Mouse (Mus musculus): ENCODE results near the gene Pde4d.

Pde4d gene

GRCm38 (mm10) chr13:109231848-109232460 lies 782.2 kb downstream of the Pde4d start:
- in situ Hi-C loops (cut with MboI, MseI) = loop anchor here (5.0 to 25.0 kb wide), 2 partner anchors 320 to 505 kb away; no protein-coding TSS in a partner anchor

- in situ Hi-C loops (cut with MboI, MseI) = loop anchor here (5.0 to 25.0 kb wide), 2 partner anchors 320 to 505 kb away; no protein-coding TSS in a partner anchor
These were observed 782.8 kb downstream of the Pde4d start for GRCm38 (mm10) chr13:109232531-109232930.

- in situ Hi-C loops (cut with MboI, MseI) = loop anchor here (5.0 to 25.0 kb wide), 2 partner anchors 318 to 503 kb away; no protein-coding TSS in a partner anchor
These were observed 784.3 kb downstream of the Pde4d start for GRCm38 (mm10) chr13:109233911-109234613.

GRCm38 (mm10) chr13:109236047-109236446 lies 786.3 kb downstream of the Pde4d start:
- in situ Hi-C loops (cut with MboI, MseI) = loop anchor here (25.0 kb wide), 1 partner anchor 501 kb away; no protein-coding TSS in a partner anchor

GRCm38 (mm10) chr13:109238670-109239069 lies 788.9 kb downstream of the Pde4d start:
- in situ Hi-C loops (cut with MboI, MseI) = loop anchor here (25.0 kb wide), 1 partner anchor 499 kb away; no protein-coding TSS in a partner anchor

GRCm38 (mm10) chr13:109239296-109239695 lies 789.5 kb downstream of the Pde4d start:
- in situ Hi-C loops (cut with MboI, MseI) = loop anchor here (25.0 kb wide), 1 partner anchor 498 kb away; no protein-coding TSS in a partner anchor

- in situ Hi-C loops (cut with MboI, MseI) = loop anchor here (25.0 kb wide), 1 partner anchor 495 kb away; no protein-coding TSS in a partner anchor
These were observed 792.8 kb downstream of the Pde4d start for GRCm38 (mm10) chr13:109242456-109243050.

- in situ Hi-C loops (cut with MboI, MseI) = loop anchor here (25.0 kb wide), 1 partner anchor 494 kb away; no protein-coding TSS in a partner anchor
These were observed 793.4 kb downstream of the Pde4d start for GRCm38 (mm10) chr13:109243160-109243559.

- in situ Hi-C loops (cut with MboI, MseI) = loop anchor here (25.0 kb wide), 1 partner anchor 490 kb away; no protein-coding TSS in a partner anchor
These were observed 797.3 kb downstream of the Pde4d start for GRCm38 (mm10) chr13:109247061-109247460.

GRCm38 (mm10) chr13:109249315-109249714 lies 799.6 kb downstream of the Pde4d start:
- in situ Hi-C loops (cut with MboI, MseI) = loop anchor here (25.0 kb wide), 1 partner anchor 488 kb away; no protein-coding TSS in a partner anchor

- in situ Hi-C loops (cut with MboI, MseI) = loop anchor here (10.0 kb wide), 1 partner anchor 749 kb away; no protein-coding TSS in a partner anchor
These were observed 805.9 kb downstream of the Pde4d start for GRCm38 (mm10) chr13:109255634-109256033.

- in situ Hi-C loops (cut with MboI, MseI) = no loop called here
These were observed 810.6 kb downstream of the Pde4d start for GRCm38 (mm10) chr13:109260220-109260795.

- in situ Hi-C loops (cut with MboI, MseI) = no loop called here
These were observed 811.2 kb downstream of the Pde4d start for GRCm38 (mm10) chr13:109260796-109261516.

GRCm38 (mm10) chr13:109261642-109262220 lies 812.0 kb downstream of the Pde4d start:
- in situ Hi-C loops (cut with MboI, MseI) = no loop called here

- in situ Hi-C loops (cut with MboI, MseI) = no loop called here
These were observed 812.8 kb downstream of the Pde4d start for GRCm38 (mm10) chr13:109262501-109262900.

- in situ Hi-C loops (cut with MboI, MseI) = no loop called here
These were observed 814.1 kb downstream of the Pde4d start for GRCm38 (mm10) chr13:109263833-109264232.

- in situ Hi-C loops (cut with MboI, MseI) = no loop called here
These were observed 818.5 kb downstream of the Pde4d start for GRCm38 (mm10) chr13:109268253-109268652.

GRCm38 (mm10) chr13:109268659-109269322 lies 819.0 kb downstream of the Pde4d start:
- in situ Hi-C loops (cut with MboI, MseI) = no loop called here

- in situ Hi-C loops (cut with MboI, MseI) = loop anchor here (10.0 kb wide), 1 partner anchor 1890 kb away; no protein-coding TSS in a partner anchor
These were observed 825.1 kb downstream of the Pde4d start for GRCm38 (mm10) chr13:109274869-109275268.

- in situ Hi-C loops (cut with MboI, MseI) = loop anchor here (10.0 kb wide), 1 partner anchor 1887 kb away; no protein-coding TSS in a partner anchor
These were observed 828.0 kb downstream of the Pde4d start for GRCm38 (mm10) chr13:109277792-109278191.
